Comparison of ENCODE assay signal across 29 mouse cellular contexts in genomic region chr14:29243516-29243915, GRCm38 (mm10).
A peak's percentile ranks its signal among the peaks of the same experiment; 100 is the strongest.
DNase-seq lines count a peak whose midpoint lies in the region; ATAC-seq and TF ChIP-seq lines count a peak whose summit lies in the region.
"Had no signal": no experiment of that assay in that cellular context is flagged by ENCODE, and none has a peak within 500 bp of the region (broad histone marks: within the 10 kb centered on the region; RNA-seq: fewer than 3 reads in every experiment).

No protein-coding gene starts in this region.

- no peak overlapping the region for H3K27ac ChIP-seq in hindbrain, postnatal 0 days
- H3K27ac ChIP-seq in hindbrain, embryonic 10.5 days, result no peak overlapping the region
- H3K27ac ChIP-seq in embryonic facial prominence, embryonic 14.5 days (replicated peaks; ENCODE audit: low read depth, low read length), result no peak overlapping the region
- H3K27ac ChIP-seq: embryonic facial prominence, embryonic 15.5 days; forebrain, embryonic 15.5 days; gastrocnemius, adult 2 months; heart, adult 2 months; intestine, embryonic 15.5 days; liver, embryonic 14.5 days; neural tube, embryonic 13.5 days; stomach, embryonic 15.5 days had no signal

- no peak overlapping the region for H3K9ac ChIP-seq in hindbrain, postnatal 0 days (replicated peaks; ENCODE audit: low read length)
- H3K9ac ChIP-seq in embryonic facial prominence, embryonic 14.5 days (ENCODE audit: low read depth, low read length), result no peak overlapping the region
- H3K9ac ChIP-seq: embryonic facial prominence, embryonic 15.5 days; forebrain, embryonic 15.5 days; heart, embryonic 12.5 days; intestine, embryonic 15.5 days; liver, embryonic 14.5 days; neural tube, embryonic 13.5 days; stomach, embryonic 15.5 days had no signal

- H3K36me3 ChIP-seq in hindbrain, postnatal 0 days (ENCODE audit: insufficient read depth, low read length), result no peaks in the 10 kb centered on the region
- H3K36me3 ChIP-seq in hindbrain, embryonic 10.5 days, result no peaks in the 10 kb centered on the region
- no peaks in the 10 kb centered on the region for H3K36me3 ChIP-seq in embryonic facial prominence, embryonic 14.5 days (ENCODE audit: control insufficient read depth, insufficient read depth, low read length)
- H3K36me3 ChIP-seq: embryonic facial prominence, embryonic 15.5 days; forebrain, embryonic 15.5 days; heart, embryonic 12.5 days; intestine, embryonic 15.5 days; neural tube, embryonic 13.5 days; stomach, embryonic 15.5 days had no signal

- H3K4me1 ChIP-seq in hindbrain, postnatal 0 days (ENCODE audit: insufficient read depth, low read length), result no peaks in the 10 kb centered on the region
- H3K4me1 ChIP-seq in hindbrain, embryonic 10.5 days (replicated peaks), result no peaks in the 10 kb centered on the region
- H3K4me1 ChIP-seq in embryonic facial prominence, embryonic 14.5 days (ENCODE audit: control insufficient read depth, insufficient read depth, low read length), result peaks cover 4% of the 10 kb centered on the region; the same call in 1 of the 2 replicates
- H3K4me1 ChIP-seq: embryonic facial prominence, embryonic 15.5 days; heart, embryonic 12.5 days; intestine, embryonic 15.5 days; neural tube, embryonic 13.5 days; stomach, embryonic 15.5 days had no signal

- peak; percentile 27 to 57 for DNase-seq in cerebellum, postnatal 25 days
- DNase-seq in cerebellum, adult 8-10 months, result no peak
- peak; percentile 57 for DNase-seq in hindbrain, postnatal 0 days (ENCODE audit: low spot score)
- DNase-seq in hindbrain, embryonic 10.5 days (ENCODE audit: low spot score), result no peak
- peak; percentile 81 for DNase-seq in Muller cell, postnatal 12 days (ENCODE audit: inconsistent ontology term)
- DNase-seq in embryonic facial prominence, embryonic 14.5 days (ENCODE audit: low spot score), result peak; percentile 16
- no peak for DNase-seq in embryo, embryonic 11 days
- DNase-seq in thymus, postnatal 4 days, result no peak
- DNase-seq: adrenal gland, postnatal 14 days; cerebellum, adult 9-11 months; gastrocnemius, adult 2 months; heart, adult 2 months; heart, postnatal 4 days; kidney, adult 9 months; kidney, postnatal 10 days; layer of hippocampus, postnatal 36 days; liver; lung, adult 2 months; lung, postnatal 14 days; right cerebral cortex, postnatal 25 days; thymus, postnatal 14 days had no signal

- 22% methylated on average over 2 of the region's 2 CpGs for WGBS in hindbrain, postnatal 0 days
- 91% methylated on average over 2 of the region's 2 CpGs for WGBS in hindbrain, embryonic 10.5 days
- 58% methylated on average over 2 of the region's 2 CpGs for WGBS in embryonic facial prominence, embryonic 14.5 days

- TF ChIP-seq CTCF in hindbrain, postnatal 0 days (IDR thresholded peaks at IDR 0.05; ENCODE audit: low read depth), result no peak

- no peaks in the 10 kb centered on the region for H3K9me3 ChIP-seq in hindbrain, postnatal 0 days (ENCODE audit: low read length)
- peaks cover 17% of the 10 kb centered on the region for H3K9me3 ChIP-seq in hindbrain, embryonic 10.5 days
- H3K9me3 ChIP-seq in embryonic facial prominence, embryonic 14.5 days (ENCODE audit: control insufficient read depth, low read length), result peaks cover 17% of the 10 kb centered on the region
- H3K9me3 ChIP-seq: forebrain, embryonic 15.5 days; intestine, embryonic 15.5 days had no signal

- no peak for ATAC-seq in hindbrain, postnatal 0 days
- ATAC-seq in embryonic facial prominence, embryonic 14.5 days (ENCODE audit: low read depth), result no peak
- ATAC-seq: forebrain, embryonic 15.5 days; hindbrain, embryonic 16.5 days; intestine, embryonic 15.5 days had no signal

- H3K27me3 ChIP-seq in hindbrain, postnatal 0 days (ENCODE audit: insufficient read depth, low read length), result no peaks in the 10 kb centered on the region
- H3K27me3 ChIP-seq in hindbrain, embryonic 10.5 days (ENCODE audit: insufficient read depth, poor library complexity, severe bottlenecking), result no peaks in the 10 kb centered on the region
- H3K27me3 ChIP-seq in embryonic facial prominence, embryonic 14.5 days (replicated peaks; ENCODE audit: control insufficient read depth, insufficient read depth, low read length), result no peaks in the 10 kb centered on the region
- H3K27me3 ChIP-seq: embryonic facial prominence, embryonic 15.5 days; forebrain, embryonic 15.5 days; heart, embryonic 12.5 days; intestine, embryonic 15.5 days; neural tube, embryonic 13.5 days; stomach, embryonic 15.5 days had no signal

- H3K4me3 ChIP-seq in hindbrain, postnatal 0 days (ENCODE audit: low read length), result no peak overlapping the region
- no peak overlapping the region for H3K4me3 ChIP-seq in hindbrain, embryonic 10.5 days
- H3K4me3 ChIP-seq in embryonic facial prominence, embryonic 14.5 days (ENCODE audit: low read depth, low read length), result no peak overlapping the region
- H3K4me3 ChIP-seq: embryonic facial prominence, embryonic 15.5 days; forebrain, embryonic 15.5 days; gastrocnemius, adult 2 months; heart, adult 2 months; heart, embryonic 12.5 days; intestine, embryonic 15.5 days; neural tube, embryonic 13.5 days; stomach, embryonic 15.5 days had no signal

- H3K4me2 ChIP-seq in hindbrain, postnatal 0 days (ENCODE audit: low read depth, low read length), result no peak overlapping the region
- no peak overlapping the region for H3K4me2 ChIP-seq in embryonic facial prominence, embryonic 14.5 days (ENCODE audit: low read depth, low read length)
- H3K4me2 ChIP-seq: embryonic facial prominence, embryonic 15.5 days; forebrain, embryonic 15.5 days; heart, embryonic 12.5 days; intestine, embryonic 15.5 days; neural tube, embryonic 13.5 days; stomach, embryonic 15.5 days had no signal

Comparison
In these comparisons a context has a peak if more than half of its experiments do, and no peak if none do; other contexts are left out.
1. DNase-seq: peak in cerebellum, postnatal 25 days (2 of 2), hindbrain, postnatal 0 days (single experiment), Muller cell, postnatal 12 days (single experiment) and embryonic facial prominence, embryonic 14.5 days (single experiment); none in cerebellum, adult 8-10 months (single experiment), hindbrain, embryonic 10.5 days (single experiment), embryo, embryonic 11 days (single experiment) and thymus, postnatal 4 days (single experiment).